Mouse (Mus musculus) neural tube, embryonic 10.5 days (tissue): Measurements from ENCODE around the gene Mrln.

Source experiments
- DNase-seq: peaks from one replicate; pipeline ENCODE4 v3.0.0-alpha.2; 2017; ENCODE audit warnings: low spot score; ENCODE audit errors: extremely low spot score

Gene Mrln

GRCm38 (mm10) chr10:70204505-70205399 lies at the start of gene Mrln:
Gene Mrln, plus strand, starts transcription at chr10:70204664.
- DNase-seq, result no peak

- DNase-seq, result no peak
Observed at GRCm38 (mm10) chr10:70156431-70157165, 47.9 kb upstream of the Mrln start.

GRCm38 (mm10) chr10:70159651-70160320 lies 44.7 kb upstream of the Mrln start:
- DNase-seq, result no peak

- DNase-seq, result no peak
Observed at GRCm38 (mm10) chr10:70160811-70161210, 43.7 kb upstream of the Mrln start.

- DNase-seq, result no peak
Observed at GRCm38 (mm10) chr10:70161504-70161903, 43.0 kb upstream of the Mrln start.

- no peak for DNase-seq
Observed at GRCm38 (mm10) chr10:70163681-70164080, 40.8 kb upstream of the Mrln start.

- DNase-seq, result no peak
Observed at GRCm38 (mm10) chr10:70165877-70166276, 38.6 kb upstream of the Mrln start.

- DNase-seq, result no peak
Observed at GRCm38 (mm10) chr10:70166427-70166826, 38.0 kb upstream of the Mrln start.

GRCm38 (mm10) chr10:70167625-70168024 lies 36.8 kb upstream of the Mrln start:
- DNase-seq, result no peak

- DNase-seq, result no peak
Observed at GRCm38 (mm10) chr10:70168396-70168795, 36.1 kb upstream of the Mrln start.

GRCm38 (mm10) chr10:70169044-70169443 lies 35.4 kb upstream of the Mrln start:
- DNase-seq, result no peak

- peak; percentile 49 for DNase-seq
Observed at GRCm38 (mm10) chr10:70173314-70173713, 31.1 kb upstream of the Mrln start.

GRCm38 (mm10) chr10:70174494-70175190 lies 29.8 kb upstream of the Mrln start:
- DNase-seq, result no peak

- DNase-seq, result no peak
Observed at GRCm38 (mm10) chr10:70180727-70181126, 23.7 kb upstream of the Mrln start.

GRCm38 (mm10) chr10:70181279-70181972 lies 23.0 kb upstream of the Mrln start:
- DNase-seq, result no peak

- no peak for DNase-seq
Observed at GRCm38 (mm10) chr10:70183210-70184080, 21.0 kb upstream of the Mrln start.

- DNase-seq, result no peak
Observed at GRCm38 (mm10) chr10:70186136-70186535, 18.3 kb upstream of the Mrln start.

GRCm38 (mm10) chr10:70186586-70186985 lies 17.9 kb upstream of the Mrln start:
- DNase-seq, result no peak

GRCm38 (mm10) chr10:70189864-70190263 lies 14.6 kb upstream of the Mrln start:
- no peak for DNase-seq

- DNase-seq, result no peak
Observed at GRCm38 (mm10) chr10:70194283-70194682, 10.2 kb upstream of the Mrln start.
